Mouse (Mus musculus): ENCODE data around the gene Enoph1.

GRCm38 (mm10) chr5:100079040-100079930 is 39.5 kb downstream of the Enoph1 start:
- TF ChIP-seq CTCF (IDR thresholded peaks at IDR 0.05; ENCODE audit: low read depth, low read length) (no peak), EP300 (IDR thresholded peaks at IDR 0.05; ENCODE audit: insufficient read depth, low read depth, low read length) (no peak)

Data from ES-Bruce4 (cell line).